Mouse (Mus musculus) right cerebral cortex, postnatal 36 days (tissue): Measurements from ENCODE around the gene Ncr1.
"Not testable (repeated sequence)": the region's sequence is repeated elsewhere in the genome, so short reads cannot be mapped to it uniquely, and the experiment has no call there.

Experiments used
- DNase-seq, 2 experiments: peaks; one replicate each; pipeline ENCODE4 v3.0.0; 2022; ENCODE audit warnings: low spot score in 2 of 2, mixed read lengths in 1 of 2

Ncr1 gene

GRCm38 (mm10) chr7:4337509-4337908 lies at the start of gene Ncr1:
Gene Ncr1 (plus strand): TSS chr7:4337724.
- no peak for DNase-seq

- no peak for DNase-seq
These were observed 44.9 kb upstream of the Ncr1 start for GRCm38 (mm10) chr7:4292638-4293037.

GRCm38 (mm10) chr7:4297189-4297588 lies 40.3 kb upstream of the Ncr1 start:
- no peak for DNase-seq

- DNase-seq = no peak
These were observed 37.4 kb upstream of the Ncr1 start for GRCm38 (mm10) chr7:4300166-4300565.

- DNase-seq = no peak
These were observed 34.1 kb upstream of the Ncr1 start for GRCm38 (mm10) chr7:4303457-4303856.

- DNase-seq = not testable (repeated sequence)
These were observed 24.4 kb upstream of the Ncr1 start for GRCm38 (mm10) chr7:4313109-4313508.

GRCm38 (mm10) chr7:4313531-4313930 lies 24.0 kb upstream of the Ncr1 start:
- not testable (repeated sequence) for DNase-seq

- no peak for DNase-seq
These were observed 14.2 kb upstream of the Ncr1 start for GRCm38 (mm10) chr7:4323301-4323700.

GRCm38 (mm10) chr7:4373521-4373920 lies 36.0 kb downstream of the Ncr1 start:
- no peak for DNase-seq
